Mouse (Mus musculus) CH12.LX (cell line): ENCODE results near the gene Actr8. TPM values are rescaled to one million over a fixed set of nuclear protein-coding genes. Genes with fewer than 3 reads are reported as not detected.

Experiments used
- DNase-seq: peaks from one replicate; pipeline ENCODE4 v3.0.0-alpha.2; 2013; ENCODE audit errors: extremely low read depth
- H3K27ac ChIP-seq: 2 replicates; pipeline ENCODE4 v1.5.1; 2012; ENCODE audit warnings: low read depth, mild to moderate bottlenecking, control low read depth, moderate library complexity; ENCODE audit not compliant: insufficient read depth
- H3K27me3 ChIP-seq: replicated peaks from 2 replicates; pipeline ENCODE3; 2012; ENCODE audit warnings: inconsistent platforms
- H3K36me3 ChIP-seq, 2 experiments: replicated peaks in 1 of 2; 2 replicates each; pipeline versions ENCODE3 to v1.6.1; 2012; ENCODE audit warnings: inconsistent platforms in 1 of 2, low read length in 1 of 2, mild to moderate bottlenecking in 1 of 2, mixed read lengths in 1 of 2, moderate library complexity in 1 of 2; ENCODE audit not compliant: control insufficient read depth in 1 of 2, insufficient read depth in 1 of 2
- H3K4me1 ChIP-seq, 2 experiments: 2 replicates each; pipeline ENCODE4 v1.6.1; 2012; ENCODE audit warnings: inconsistent platforms in 1 of 2, moderate library complexity in 1 of 2; ENCODE audit not compliant: insufficient read depth in 2 of 2, control insufficient read depth in 1 of 2
- H3K4me2 ChIP-seq: 2 replicates; pipeline ENCODE4 v1.6.1; 2012; ENCODE audit warnings: low read depth, mild to moderate bottlenecking, control low read depth; ENCODE audit not compliant: poor library complexity, insufficient read depth, severe bottlenecking
- H3K4me3 ChIP-seq, 3 experiments: fragments of 150-350 bp in 1 of 3; sonication (generic) in 1 of 3; replicated peaks in 1 of 3; 2 replicates each; pipeline versions ENCODE3 to v1.5.1; 2011 to 2012; ENCODE audit warnings: low read depth in 2 of 3, low read length in 2 of 3, mild to moderate bottlenecking in 2 of 3, moderate library complexity in 2 of 3, control low read depth in 1 of 3, improper control_type of control experiment in 1 of 3, inconsistent platforms in 1 of 3, mixed read lengths in 1 of 3; ENCODE audit not compliant: poor library complexity in 1 of 3
- H3K79me2 ChIP-seq: replicated peaks from 2 replicates; pipeline ENCODE4 v1.6.1; 2012; ENCODE audit warnings: mild to moderate bottlenecking, moderate library complexity; ENCODE audit not compliant: control insufficient read depth, poor library complexity, insufficient read depth, severe bottlenecking; ENCODE audit errors: extremely low read depth
- H3K9ac ChIP-seq: 2 replicates; pipeline ENCODE4 v1.6.1; 2012; ENCODE audit warnings: low read depth, mild to moderate bottlenecking, control low read depth, moderate library complexity; ENCODE audit not compliant: insufficient read depth
- H3K9me3 ChIP-seq: replicated peaks from 2 replicates; pipeline ENCODE3; 2012; ENCODE audit warnings: low read length, inconsistent platforms, mixed read lengths
- BHLHE40 ChIP-seq: IDR thresholded peaks from 2 replicates; pipeline ENCODE4 v1.6.1; 2011; ENCODE audit warnings: mild to moderate bottlenecking, low read depth, low read length, improper control_type of control experiment
- CHD2 ChIP-seq: IDR thresholded peaks from 2 replicates; pipeline ENCODE4 v1.6.1; 2011; ENCODE audit warnings: low read length, improper control_type of control experiment
- EP300 ChIP-seq: IDR thresholded peaks from 2 replicates; pipeline ENCODE4 v1.6.1; 2011; ENCODE audit warnings: low read length, improper control_type of control experiment
- HCFC1 ChIP-seq: IDR thresholded peaks from 2 replicates; pipeline ENCODE4 v1.6.1; 2012; ENCODE audit warnings: low read depth, mild to moderate bottlenecking, inconsistent platforms, low read length, improper control_type of control experiment
- IRF4 ChIP-seq: IDR thresholded peaks from 2 replicates; pipeline ENCODE4 v1.6.1; 2014; ENCODE audit warnings: low read depth, mild to moderate bottlenecking, inconsistent platforms, low read length, improper control_type of control experiment
- JUN ChIP-seq: IDR thresholded peaks from 2 replicates; pipeline ENCODE4 v1.6.1; 2011; ENCODE audit warnings: low read depth, mild to moderate bottlenecking, low read length, improper control_type of control experiment, moderate library complexity; ENCODE audit not compliant: insufficient read depth
- MAFK ChIP-seq: IDR thresholded peaks from 2 replicates; pipeline ENCODE4 v1.6.1; 2011; ENCODE audit warnings: low read length, improper control_type of control experiment; ENCODE audit not compliant: insufficient replicate concordance
- MAX ChIP-seq: IDR thresholded peaks from 2 replicates; pipeline ENCODE4 v1.6.1; 2011; ENCODE audit warnings: low read length, improper control_type of control experiment
- MAZ ChIP-seq: IDR thresholded peaks from 2 replicates; pipeline ENCODE4 v1.6.1; 2012; ENCODE audit warnings: low read depth, mild to moderate bottlenecking, inconsistent platforms, low read length, improper control_type of control experiment, moderate library complexity
- PAX5 ChIP-seq: IDR thresholded peaks from 2 replicates; pipeline ENCODE4 v1.6.1; 2012; ENCODE audit warnings: low read length, inconsistent platforms, mixed read lengths
- RAD21 ChIP-seq: IDR thresholded peaks from 2 replicates; pipeline ENCODE4 v1.6.1; 2011; ENCODE audit warnings: low read depth, mild to moderate bottlenecking, low read length, improper control_type of control experiment, moderate library complexity
- RCOR1 ChIP-seq: conservative IDR thresholded peaks from 2 replicates; pipeline ENCODE4 v1.6.1; 2012; ENCODE audit warnings: low read depth, mild to moderate bottlenecking, inconsistent platforms, low read length, improper control_type of control experiment
- SIN3A ChIP-seq: IDR thresholded peaks from 2 replicates; pipeline ENCODE4 v1.6.1; 2012; ENCODE audit warnings: low read length, improper control_type of control experiment, inconsistent platforms
- TBP ChIP-seq: conservative IDR thresholded peaks from 2 replicates; pipeline ENCODE4 v1.6.1; 2011; ENCODE audit warnings: low read depth, low read length, improper control_type of control experiment
- TCF12 ChIP-seq: IDR thresholded peaks from 2 replicates; pipeline ENCODE4 v1.6.1; 2014; ENCODE audit warnings: low read depth, mild to moderate bottlenecking, inconsistent platforms, low read length, improper control_type of control experiment
- UBTF ChIP-seq: IDR thresholded peaks from 2 replicates; pipeline ENCODE4 v1.6.1; 2012; ENCODE audit warnings: low read depth, mild to moderate bottlenecking, inconsistent platforms, low read length, improper control_type of control experiment, moderate library complexity
- USF1 ChIP-seq: IDR thresholded peaks from 2 replicates; pipeline ENCODE4 v1.6.1; 2014; ENCODE audit warnings: low read depth, mild to moderate bottlenecking, inconsistent platforms, low read length, improper control_type of control experiment
- ZMIZ1 ChIP-seq: IDR thresholded peaks from 2 replicates; pipeline ENCODE4 v1.6.1; 2012; ENCODE audit warnings: low read depth, mild to moderate bottlenecking, inconsistent platforms, low read length, improper control_type of control experiment
- ZNF384 ChIP-seq: IDR thresholded peaks from 2 replicates; pipeline ENCODE4 v1.6.1; 2012; ENCODE audit warnings: low read depth, low read length, improper control_type of control experiment, inconsistent platforms
- dilution Hi-C: fragments of 300-500 bp; cut with MboI; formaldehyde crosslinking; loops from 2 replicates; pipeline ENCODE4 v1.14.3; 2020; ENCODE audit warnings: low sequenced_read_pairs; ENCODE audit not compliant: extremely low pct_unique_long_range_greater_than_20kb, extremely low pct_ligation_motif_present
- in situ Hi-C: fragments of 300-500 bp; cut with MboI; formaldehyde crosslinking; loops from 3 replicates; pipeline ENCODE4 v1.14.3; 2019; ENCODE audit warnings: low sequenced_read_pairs, low pct_ligation_motif_present, low pct_unique_long_range_greater_than_20kb, mixed read lengths
- polyA plus RNA-seq: library from polyadenylated mRNA; unstranded; fragments of >175 nt; gene quantifications from 2 replicates; pipeline ENCODE4 v1.2.1, GENCODE M21; 2012; ENCODE audit warnings: low read depth; ENCODE audit not compliant: insufficient read length
- total RNA-seq, 2 experiments: library from RNA; depleted of rRNA; stranded (reverse); fragments of 300-350 nt in 1 of 2; fragments of >200 nt in 1 of 2; gene quantifications; 2 replicates each; pipeline ENCODE4 v1.2.3; 2012 to 2014

Actr8 gene
- total and polyA plus RNA-seq, 3 experiments = 26.7 to 34.3 (median 33.4) TPM

DNA sequence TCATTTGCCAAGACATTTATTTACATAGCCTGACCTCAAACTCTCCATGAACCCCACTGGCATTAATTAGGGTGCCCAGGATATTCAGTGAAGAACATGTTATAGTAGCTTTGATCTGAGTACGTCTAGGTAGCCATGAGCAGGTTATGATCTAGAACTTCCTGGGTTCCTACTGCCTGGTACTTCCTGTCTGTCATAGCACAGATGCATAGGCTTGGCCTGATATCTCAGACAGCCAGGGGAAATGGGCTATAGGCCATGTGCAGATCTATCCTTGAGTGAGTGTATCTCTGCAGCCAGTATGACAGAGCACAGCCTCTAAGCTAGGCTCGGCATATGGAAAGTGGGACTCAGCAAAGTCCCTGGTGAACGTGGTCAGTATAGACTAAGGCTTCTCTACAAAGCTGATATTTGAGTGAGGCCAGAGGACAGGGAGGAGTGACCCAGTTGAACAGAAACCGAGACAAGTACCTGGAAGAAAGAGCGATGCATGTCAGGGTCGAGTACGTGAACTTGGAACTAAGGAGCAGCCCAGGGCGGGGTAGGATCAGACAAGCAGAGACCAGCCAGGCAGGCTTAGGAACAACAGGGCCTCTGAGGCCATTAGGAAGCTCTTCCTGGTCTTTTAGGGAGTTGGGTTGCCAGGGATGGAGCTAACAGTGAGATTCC is 39.8 kb downstream of the Actr8 start:
- H3K27me3 ChIP-seq = no peaks in the 10 kb centered on the region
- DNase-seq = no peak
- in situ Hi-C loops (no loop called here), dilution Hi-C loops (no loop called here)
- no peaks in the 10 kb centered on the region for H3K9me3 ChIP-seq
- H3K27ac ChIP-seq = no peak overlapping the region
- TF ChIP-seq UBTF = no peak
- TF ChIP-seq MAZ = no peak
- TF ChIP-seq MAX = no peak
- no peak for TF ChIP-seq TCF12
- TF ChIP-seq PAX5 = no peak
- no peak for TF ChIP-seq TBP
- TF ChIP-seq ZMIZ1 = no peak
- TF ChIP-seq RCOR1 = no peak
- no peak for TF ChIP-seq ZNF384
- TF ChIP-seq EP300 = no peak
- TF ChIP-seq BHLHE40 = no peak
- no peak for TF ChIP-seq SIN3A
- TF ChIP-seq MAFK = no peak
- no peak for TF ChIP-seq CHD2
- no peak for TF ChIP-seq IRF4
- no peak for TF ChIP-seq JUN
- TF ChIP-seq USF1 = no peak
- no peak for TF ChIP-seq HCFC1
- no peak for TF ChIP-seq RAD21
- peaks cover 17 to 44% of the 10 kb centered on the region in 2 experiments for H3K4me1 ChIP-seq
- no peak overlapping the region for H3K9ac ChIP-seq
- H3K36me3 ChIP-seq = no peaks in the 10 kb centered on the region
- H3K4me3 ChIP-seq = no peak overlapping the region
- no peak overlapping the region for H3K4me2 ChIP-seq
- no peaks in the 10 kb centered on the region for H3K79me2 ChIP-seq

DNA sequence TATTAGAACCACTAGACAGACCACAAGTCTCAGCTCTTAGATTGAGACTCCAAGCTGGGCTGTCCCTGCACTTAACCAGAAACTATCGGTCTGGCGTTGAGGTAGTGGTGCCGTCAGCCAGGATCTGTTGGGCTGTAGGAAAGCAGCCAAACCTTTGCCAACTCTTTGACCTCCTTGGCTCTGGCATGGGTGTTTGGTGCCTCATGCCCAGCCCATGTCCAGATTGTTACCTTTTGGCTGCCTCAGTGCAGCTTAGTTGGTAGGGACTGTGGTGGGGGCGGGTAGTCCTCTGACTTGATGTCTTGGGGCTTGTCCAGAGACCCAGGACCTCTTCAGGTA is 40.3 kb downstream of the Actr8 start:
- Histone ChIP-seq H3K27me3 (no peaks in the 10 kb centered on the region), H3K4me2 (no peak overlapping the region), H3K27ac (no peak overlapping the region), H3K4me3 (no peak overlapping the region), H3K79me2 (no peaks in the 10 kb centered on the region), H3K9me3 (no peaks in the 10 kb centered on the region), H3K36me3 (no peaks in the 10 kb centered on the region)
- no peak for DNase-seq
- dilution Hi-C loops = no loop called here
- in situ Hi-C loops = no loop called here
- no peak for TF ChIP-seq PAX5
- no peak for TF ChIP-seq EP300
- TF ChIP-seq ZMIZ1 = no peak
- TF ChIP-seq, all 38 proteins: peak for 0
- Histone ChIP-seq H3K9ac (no peak overlapping the region), H3K4me1 (peaks cover 17 to 44% of the 10 kb centered on the region in 2 experiments)
